In the genomic region with DNA sequence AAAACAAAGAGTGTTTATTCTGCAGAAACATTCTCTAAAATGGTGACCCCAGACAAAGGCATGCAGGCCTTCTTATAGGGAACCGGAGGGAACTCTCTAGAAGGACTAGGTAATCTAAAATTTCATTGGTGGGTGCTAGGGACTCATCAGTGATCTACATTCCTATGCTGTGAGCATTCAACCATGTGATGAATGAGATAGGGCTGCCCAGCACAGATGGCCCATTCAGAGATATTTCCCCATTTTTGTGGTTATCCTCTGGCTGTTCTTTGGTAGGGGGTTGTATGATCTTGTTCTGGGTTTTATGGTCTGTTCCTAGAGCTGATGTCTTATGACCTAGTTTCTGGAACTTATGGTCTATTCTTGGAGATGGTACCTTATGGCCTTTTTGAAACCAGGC, we compare ENCODE assay signal across 27 mouse cellular contexts. TPM values are rescaled to one million over a fixed set of nuclear protein-coding genes. Genes with fewer than 3 reads are reported as not detected.
"Had no signal": no experiment of that assay in that cellular context is flagged by ENCODE, and none has a peak within 500 bp of the region (broad histone marks: within the 10 kb centered on the region; RNA-seq: fewer than 3 reads in every experiment).

No protein-coding gene starts in this region.

- H3K27ac ChIP-seq: embryonic facial prominence, embryonic 10.5 days; embryonic facial prominence, embryonic 12.5 days; embryonic facial prominence, embryonic 13.5 days; embryonic facial prominence, embryonic 15.5 days; forebrain, embryonic 10.5 days; forebrain, embryonic 12.5 days; forebrain, embryonic 13.5 days; forebrain, embryonic 15.5 days; gastrocnemius, adult 2 months; heart, adult 2 months; heart, embryonic 10.5 days had no signal

- DNase-seq: cerebellum, adult 9-10 months; cerebellum, adult 9-11 months; cerebellum, postnatal 10 days; cerebellum, postnatal 14 days; cerebellum, postnatal 25 days; cerebellum, postnatal 36 days; embryo, embryonic 11 days; forebrain, postnatal 0 days; gastrocnemius, adult 2 months; gastrocnemius, postnatal 10 days; gastrocnemius, postnatal 14 days; gastrocnemius, postnatal 25 days; gastrocnemius, postnatal 36 days; heart, adult 18-20 months; heart, adult 2 months had no signal

- H3K9me3 ChIP-seq: forebrain, embryonic 12.5 days; forebrain, embryonic 15.5 days had no signal

- H3K4me3 ChIP-seq: embryonic facial prominence, embryonic 10.5 days; embryonic facial prominence, embryonic 12.5 days; embryonic facial prominence, embryonic 13.5 days; embryonic facial prominence, embryonic 15.5 days; erythroblast, embryonic 14.5 days; forebrain, embryonic 10.5 days; forebrain, embryonic 12.5 days; forebrain, embryonic 13.5 days; forebrain, embryonic 15.5 days; gastrocnemius, adult 2 months; heart, adult 2 months; heart, embryonic 10.5 days had no signal

- H3K9ac ChIP-seq: embryonic facial prominence, embryonic 12.5 days; embryonic facial prominence, embryonic 13.5 days; embryonic facial prominence, embryonic 15.5 days; forebrain, embryonic 12.5 days; forebrain, embryonic 13.5 days; forebrain, embryonic 15.5 days; forebrain, postnatal 0 days had no signal

- H3K27me3 ChIP-seq: embryonic facial prominence, embryonic 12.5 days; embryonic facial prominence, embryonic 13.5 days; embryonic facial prominence, embryonic 15.5 days; forebrain, embryonic 12.5 days; forebrain, embryonic 13.5 days; forebrain, embryonic 15.5 days had no signal

- H3K4me1 ChIP-seq: embryonic facial prominence, embryonic 10.5 days; embryonic facial prominence, embryonic 12.5 days; embryonic facial prominence, embryonic 13.5 days; embryonic facial prominence, embryonic 15.5 days; forebrain, embryonic 10.5 days; forebrain, embryonic 12.5 days; forebrain, embryonic 13.5 days; forebrain, embryonic 15.5 days had no signal

RNA-seq across cellular contexts. Expression of gene Zfp599, which starts 9.2 kb away (rescaled TPM):
- total RNA-seq: gastrocnemius, adult 18-20 months; gastrocnemius, adult 2 months; gastrocnemius, adult 8-10 months; gastrocnemius, postnatal 25 days; gastrocnemius, postnatal 36 days had no signal
- polyA plus RNA-seq: erythroblast, embryonic 14.5 days had no signal
